Mouse (Mus musculus) spleen, postnatal 36 days (tissue): ENCODE measurements around the gene Sirt6.

Experiments
- DNase-seq, 2 experiments: peaks; one replicate each; pipeline ENCODE4 v3.0.0; 2022; ENCODE audit warnings: low spot score in 2 of 2, mixed read lengths in 1 of 2

The Sirt6 gene

GRCm38 (mm10) chr10:81626101-81626993 is 1.2 kb downstream of the Sirt6 start:
- DNase-seq, result no peak

DNA sequence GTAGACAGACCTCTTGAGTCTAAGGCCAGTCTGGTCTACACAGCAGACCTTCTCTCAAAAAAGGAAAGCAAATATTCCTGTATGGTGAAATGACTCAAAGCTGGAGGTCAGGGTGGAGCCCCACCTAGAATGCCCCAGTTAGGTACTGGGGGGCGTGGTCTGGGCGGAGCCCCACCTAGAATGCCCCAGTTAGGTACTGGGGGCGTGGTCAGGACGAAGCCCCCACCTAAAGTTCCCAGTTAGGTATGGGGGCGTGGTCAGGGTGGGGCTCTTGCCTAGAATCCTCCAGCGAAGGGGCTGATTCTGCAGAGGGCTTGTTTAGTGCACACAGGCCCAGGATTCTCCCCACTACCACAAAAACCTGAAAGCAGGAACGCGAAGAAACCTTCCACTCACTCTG is 4.2 kb downstream of the Sirt6 start:
- DNase-seq, result no peak

DNA sequence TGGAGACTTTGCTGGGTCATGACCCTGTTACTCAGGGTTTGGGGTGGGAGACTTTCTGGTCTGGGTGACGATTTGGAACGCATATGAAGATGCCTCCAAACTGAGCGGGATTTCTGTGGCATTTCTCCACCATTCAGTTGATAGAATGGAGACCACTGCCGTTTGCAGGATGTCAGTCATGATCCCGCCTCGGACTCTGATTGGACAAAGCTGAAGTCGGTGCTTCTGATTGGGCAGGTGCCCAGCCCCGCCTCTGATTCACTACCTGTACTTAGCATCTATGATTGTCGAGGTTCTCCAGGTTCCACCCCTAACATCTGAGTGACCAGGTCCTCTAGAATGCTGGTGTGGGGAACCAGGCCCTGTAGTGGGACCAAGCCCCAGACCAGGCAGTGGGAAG is 6.8 kb downstream of the Sirt6 start:
- DNase-seq, result no peak

DNA sequence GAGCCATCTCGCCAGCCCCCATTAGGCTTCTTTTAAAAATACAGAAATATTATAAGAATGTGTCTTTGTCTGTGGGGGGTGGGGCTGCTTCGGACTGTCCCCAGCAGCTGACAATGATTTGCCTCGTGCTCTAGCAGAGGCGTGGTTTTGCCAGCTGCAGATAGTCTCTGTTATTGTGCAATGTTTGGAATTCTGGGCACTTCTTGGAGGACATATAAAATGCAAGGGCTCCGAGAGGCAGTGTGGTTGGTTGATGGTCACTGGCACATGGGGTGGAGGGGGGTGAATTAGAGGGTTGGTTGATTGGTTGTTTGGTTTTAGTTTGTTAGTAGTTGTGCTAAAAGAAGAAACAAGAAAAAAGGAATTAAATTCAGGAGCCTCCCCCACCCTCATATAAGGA is 7.6 kb downstream of the Sirt6 start:
- no peak for DNase-seq

DNA sequence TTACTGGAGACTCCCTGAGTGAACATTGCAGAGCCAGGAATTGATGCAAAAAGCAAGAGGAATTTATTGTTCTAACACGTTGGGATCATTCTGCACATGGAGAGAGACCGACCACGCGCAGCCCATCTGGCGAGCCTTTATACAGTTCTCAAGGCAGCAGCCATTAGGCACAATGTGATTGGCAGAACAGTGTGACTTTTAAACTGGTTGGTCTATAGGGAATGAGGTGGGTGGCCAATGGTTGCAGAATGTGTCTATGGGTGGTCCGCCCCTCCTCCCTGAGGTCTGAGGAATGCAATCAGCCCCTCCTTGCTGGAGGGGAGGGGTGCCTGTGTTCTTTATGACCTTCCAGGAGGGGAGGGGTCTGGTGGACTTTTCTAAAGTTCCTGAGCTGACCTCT is 12.1 kb downstream of the Sirt6 start:
- DNase-seq, result no peak

GRCm38 (mm10) chr10:81612779-81613178 is 14.8 kb downstream of the Sirt6 start:
- no peak for DNase-seq

DNA sequence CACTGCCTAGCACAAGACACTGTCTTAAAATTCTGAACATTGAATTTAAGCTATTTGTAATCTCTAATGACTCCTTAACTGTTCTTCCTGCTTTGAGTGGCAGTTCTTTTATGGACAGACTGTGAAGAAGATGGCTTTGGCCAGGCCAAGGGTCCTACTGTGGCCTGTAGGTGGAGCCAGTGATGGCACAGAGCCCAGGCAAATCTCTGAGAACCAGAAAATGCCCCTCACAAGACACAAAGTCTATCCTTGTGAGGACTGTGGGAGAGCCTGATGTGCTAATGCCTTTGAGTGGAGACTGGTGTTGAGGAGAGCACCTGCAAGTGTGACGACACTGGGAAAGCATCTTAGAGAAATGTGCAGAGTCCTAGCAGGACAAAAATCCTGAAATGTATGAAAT is 19.3 kb downstream of the Sirt6 start:
- DNase-seq, result no peak

- peak; percentile 94 to 96 for DNase-seq
These were observed 21.4 kb downstream of the Sirt6 start, which contains the start of gene BC025920 for GRCm38 (mm10) chr10:81605974-81606751. TSS of gene BC025920 (plus strand) at chr10:81606270.

DNA sequence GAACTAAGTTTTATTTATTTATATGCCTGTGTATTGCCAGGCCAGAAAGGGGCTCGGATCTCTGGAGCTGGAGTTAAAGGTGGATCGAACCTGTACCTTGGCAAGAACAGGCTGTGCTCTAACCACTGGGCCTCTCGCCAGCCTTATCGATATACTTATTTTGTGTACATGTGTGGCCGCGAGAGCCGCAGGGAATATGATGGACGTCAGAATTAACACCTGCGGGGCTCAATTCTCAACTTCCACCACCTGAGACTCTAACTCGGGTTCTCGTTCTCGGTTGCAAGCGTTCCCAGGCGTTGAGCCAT is 22.0 kb downstream of the Sirt6 start:
- DNase-seq, result no peak

GRCm38 (mm10) chr10:81604968-81605665 is 22.5 kb downstream of the Sirt6 start:
- peak; percentile 75 to 83 for DNase-seq

DNA sequence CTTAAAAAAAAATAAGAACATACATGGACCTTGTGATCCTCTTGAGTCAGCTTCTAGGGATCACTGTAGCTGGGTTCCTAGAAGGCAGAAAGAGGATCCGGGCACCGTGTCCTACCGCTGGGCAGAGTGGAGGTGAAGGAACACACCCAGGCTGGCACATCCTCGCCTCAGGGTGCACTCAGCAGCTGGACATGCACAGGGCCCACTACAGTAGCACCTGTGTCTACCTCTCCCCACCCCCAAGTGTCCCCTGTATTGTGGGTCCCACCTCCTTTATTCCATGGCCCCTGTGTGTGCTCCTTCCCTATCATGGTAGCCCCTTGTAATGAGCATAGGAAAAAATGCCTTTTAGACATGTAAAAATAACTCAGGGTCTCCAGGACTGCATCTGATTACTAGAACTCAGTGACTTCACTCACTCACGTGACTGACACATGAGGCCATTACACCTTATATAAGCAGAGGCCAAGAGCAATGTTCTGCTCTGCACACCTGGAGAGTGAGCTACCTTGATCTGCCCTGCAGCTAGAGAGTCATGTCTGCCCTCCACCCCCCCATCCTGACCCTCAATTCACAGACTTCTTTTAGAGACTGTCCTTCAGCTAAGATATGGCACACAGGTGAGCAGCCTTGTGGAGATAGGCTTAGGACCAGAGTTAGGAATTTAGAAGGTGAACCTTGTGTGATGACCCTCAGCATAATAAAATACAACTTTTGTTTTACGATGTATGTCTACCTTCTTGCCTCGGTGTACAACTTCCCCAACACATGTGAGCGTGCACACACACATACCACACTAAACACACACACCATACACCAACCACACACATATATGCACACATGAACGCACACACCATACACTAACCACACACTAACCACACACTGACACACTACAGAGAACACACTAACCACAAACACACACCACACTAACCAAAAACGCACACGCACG is 23.3 kb downstream of the Sirt6 start:
- no peak for DNase-seq

DNA sequence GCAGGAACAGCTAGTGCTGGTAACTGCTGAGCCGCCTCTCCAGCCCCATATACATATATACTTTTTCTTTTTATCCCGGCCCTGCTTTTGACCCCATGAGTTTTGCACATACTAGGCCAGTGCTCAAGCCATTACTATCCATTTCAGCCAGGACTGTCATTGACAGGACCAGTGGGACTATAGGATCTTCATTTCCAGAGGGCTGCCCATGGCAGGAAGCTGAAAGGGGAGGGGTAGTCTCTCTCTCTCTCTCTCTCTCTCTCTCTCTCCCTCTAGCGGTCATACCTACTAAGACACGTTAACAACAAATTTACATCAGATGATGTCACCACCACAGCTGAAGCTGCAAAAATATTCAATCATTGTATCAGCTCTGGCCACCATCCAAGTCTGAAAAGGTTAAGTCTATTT is 24.9 kb downstream of the Sirt6 start:
- peak; percentile 25 to 58 for DNase-seq

- no peak for DNase-seq
These were observed 26.1 kb downstream of the Sirt6 start for GRCm38 (mm10) chr10:81601396-81601905.

- peak; percentile 89 to 94 for DNase-seq
These were observed 26.8 kb downstream of the Sirt6 start, which contains the start of gene Tle6 for GRCm38 (mm10) chr10:81600738-81601203. TSS of gene Tle6 (minus strand) at chr10:81601073.

- no peak for DNase-seq
These were observed 27.5 kb downstream of the Sirt6 start for GRCm38 (mm10) chr10:81600096-81600495.

GRCm38 (mm10) chr10:81599630-81600029 is 28.0 kb downstream of the Sirt6 start:
- no peak for DNase-seq

GRCm38 (mm10) chr10:81598871-81599270 is 28.7 kb downstream of the Sirt6 start:
- DNase-seq, result no peak

DNA sequence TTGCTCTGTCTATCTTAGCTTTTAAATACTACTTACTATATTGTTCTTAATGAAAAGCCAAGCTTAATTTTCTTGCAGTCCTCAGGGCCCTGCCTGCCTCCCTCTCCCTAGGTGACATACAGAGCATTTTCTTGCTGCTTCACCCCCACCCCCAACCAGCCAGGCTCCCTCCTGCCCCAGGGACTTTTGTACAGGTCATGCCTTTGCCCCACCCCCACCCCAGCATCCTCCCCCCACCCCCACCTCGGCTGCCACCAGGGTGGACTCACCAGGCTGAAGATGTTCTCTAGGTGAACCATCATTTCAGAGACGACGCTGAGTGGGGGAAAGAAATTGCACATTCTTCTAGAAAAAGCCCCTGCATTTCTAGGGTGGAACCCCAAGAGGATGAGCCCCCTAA is 29.3 kb downstream of the Sirt6 start:
- no peak for DNase-seq

- no peak for DNase-seq
These were observed 30.3 kb downstream of the Sirt6 start for GRCm38 (mm10) chr10:81597137-81597950.

- no peak for DNase-seq
These were observed 31.0 kb downstream of the Sirt6 start for GRCm38 (mm10) chr10:81596611-81597010.
